Mouse (Mus musculus) heart, embryonic 11.5 days (tissue): ENCODE results near the gene Gabrb3. TPM values are rescaled to one million over a fixed set of nuclear protein-coding genes. Genes with fewer than 3 reads are reported as not detected.

Source experiments
- ATAC-seq: fragments of 200-750 bp; cut with Nextera tagmentation; replicated peaks from 2 replicates; pipeline ENCODE4 v1.8.0; 2017; ENCODE audit warnings: moderate library complexity; ENCODE audit not compliant: insufficient number of reproducible peaks, low FRiP score, low TSS enrichment
- H3K27ac ChIP-seq: fragments of 300-500 bp; sonication (generic); 2 replicates; pipeline ENCODE4 v1.5.1; 2014; ENCODE audit warnings: mild to moderate bottlenecking, low read depth, low read length
- H3K27me3 ChIP-seq: fragments of 300-500 bp; sonication (generic); 2 replicates; pipeline ENCODE4 v1.6.1; 2014; ENCODE audit warnings: mild to moderate bottlenecking, low read length, mixed read lengths; ENCODE audit not compliant: control insufficient read depth, insufficient read depth
- H3K36me3 ChIP-seq: fragments of 300-500 bp; sonication (generic); 2 replicates; pipeline ENCODE4 v1.6.1; 2014; ENCODE audit warnings: mild to moderate bottlenecking, low read length, moderate library complexity, mixed read lengths; ENCODE audit not compliant: control insufficient read depth, insufficient read depth
- H3K4me1 ChIP-seq: fragments of 300-500 bp; sonication (generic); 2 replicates; pipeline ENCODE4 v1.6.1; 2014; ENCODE audit warnings: low read length; ENCODE audit not compliant: control insufficient read depth, insufficient read depth
- H3K4me2 ChIP-seq: fragments of 300-500 bp; sonication (generic); 2 replicates; pipeline ENCODE4 v1.6.1; 2014; ENCODE audit warnings: mild to moderate bottlenecking, moderate library complexity
- H3K4me3 ChIP-seq: fragments of 300-500 bp; sonication (generic); 2 replicates; pipeline ENCODE4 v1.5.1; 2014; ENCODE audit warnings: low read depth, low read length
- H3K9ac ChIP-seq: fragments of 300-500 bp; sonication (generic); 2 replicates; pipeline ENCODE4 v1.6.1; 2014; ENCODE audit warnings: mild to moderate bottlenecking, low read depth, low read length, moderate library complexity
- H3K9me3 ChIP-seq: fragments of 300-500 bp; sonication (generic); replicated peaks from 2 replicates; pipeline ENCODE4 v1.6.1; 2016; ENCODE audit warnings: low read length; ENCODE audit not compliant: control insufficient read depth
- WGBS: fragments of 180-500 bp; shearing (Covaris S2); extraction: QIAGEN DNeasy Blood & Tissue Kit; methylation state at CpG from one replicate; pipeline ENCODE4 v1.1.7; 2014; ENCODE audit not compliant: insufficient replicate concordance; 5-methylcytosine and 5-hydroxymethylcytosine counted together
- polyA plus RNA-seq: library from polyadenylated mRNA; unstranded; fragments of >200 nt; fragmentation: Nextera tagmentation; extraction: Ambion mirVana; gene quantifications from 2 replicates; pipeline ENCODE4 v1.2.1, GENCODE M21; 2014

Gene Gabrb3
- 1.8 and 3.5 TPM in 2 replicates for polyA plus RNA-seq

GRCm38 (mm10) chr7:57419392-57419791 is at the start of gene Gabrb3:
Gene Gabrb3 (plus strand): TSS chr7:57419692.
- no peaks in the 10 kb centered on the region for H3K9me3 ChIP-seq
- no peaks in the 10 kb centered on the region for H3K4me1 ChIP-seq
- no peak within 1 kb of the TSS for H3K4me3 ChIP-seq
- WGBS: 83% methylated on average over 2 of the region's 2 CpGs
- no peak for ATAC-seq
- no peaks in the 10 kb centered on the region for H3K36me3 ChIP-seq
- no peak within 1 kb of the TSS for H3K9ac ChIP-seq
- H3K27ac ChIP-seq: no peak within 1 kb of the TSS
- H3K4me2 ChIP-seq: no peak within 1 kb of the TSS
- no peaks in the 10 kb centered on the region for H3K27me3 ChIP-seq

- WGBS: 24% methylated on average over 4 of the region's 4 CpGs
- Histone ChIP-seq H3K36me3 (no peaks in the 10 kb centered on the region), H3K4me3 (no peak overlapping the region), H3K9me3 (no peaks in the 10 kb centered on the region), H3K27ac (no peak overlapping the region), H3K4me1 (no peaks in the 10 kb centered on the region), H3K9ac (no peak overlapping the region), H3K4me2 (no peak overlapping the region), H3K27me3 (peaks cover 32% of the 10 kb centered on the region)
- no peak for ATAC-seq
Measured at GRCm38 (mm10) chr7:57384112-57384511, 35.4 kb upstream of the Gabrb3 start.

GRCm38 (mm10) chr7:57386517-57387340 is 32.8 kb upstream of the Gabrb3 start, which contains the start of gene Gabrg3:
Gene Gabrg3 (minus strand): TSS chr7:57387188.
- no peak within 1 kb of the TSS for H3K27ac ChIP-seq
- ATAC-seq: 0 out of 2 replicates have a peak, but pooled peaks have one; percentile 35
- no peaks in the 10 kb centered on the region for H3K4me1 ChIP-seq
- H3K4me3 ChIP-seq: peak within 1 kb of the TSS; percentile 58
- no peaks in the 10 kb centered on the region for H3K36me3 ChIP-seq
- no peaks in the 10 kb centered on the region for H3K9me3 ChIP-seq
- H3K27me3 ChIP-seq: peaks cover 34% of the 10 kb centered on the region
- WGBS: under 1% methylated on average over 67 of the region's 71 CpGs
- peak within 1 kb of the TSS; percentile 98 for H3K4me2 ChIP-seq
- peak within 1 kb of the TSS; percentile 53 for H3K9ac ChIP-seq

- ATAC-seq: no peak
- H3K36me3 ChIP-seq: no peaks in the 10 kb centered on the region
- WGBS: 22% methylated on average over 6 of the region's 6 CpGs
- peaks cover 34% of the 10 kb centered on the region for H3K27me3 ChIP-seq
- H3K4me2 ChIP-seq: peak overlapping the region; percentile 98
- H3K4me1 ChIP-seq: no peaks in the 10 kb centered on the region
- H3K4me3 ChIP-seq: peak overlapping the region; percentile 58
- no peak overlapping the region for H3K9ac ChIP-seq
- H3K27ac ChIP-seq: no peak overlapping the region
- H3K9me3 ChIP-seq: no peaks in the 10 kb centered on the region
Measured at GRCm38 (mm10) chr7:57387341-57387654, 32.2 kb upstream of the Gabrb3 start.

- H3K4me1 ChIP-seq: no peaks in the 10 kb centered on the region
- H3K36me3 ChIP-seq: no peaks in the 10 kb centered on the region
- no peak overlapping the region for H3K9ac ChIP-seq
- no peak overlapping the region for H3K4me2 ChIP-seq
- no peak overlapping the region for H3K27ac ChIP-seq
- H3K4me3 ChIP-seq: no peak overlapping the region
- 33% methylated on average over 4 of the region's 4 CpGs for WGBS
- peaks cover 32% of the 10 kb centered on the region for H3K27me3 ChIP-seq
- ATAC-seq: no peak
- no peaks in the 10 kb centered on the region for H3K9me3 ChIP-seq
Measured at GRCm38 (mm10) chr7:57390046-57390445, 29.4 kb upstream of the Gabrb3 start.

GRCm38 (mm10) chr7:57393551-57393950 is 25.9 kb upstream of the Gabrb3 start:
- no peak for ATAC-seq
- Histone ChIP-seq H3K4me1 (no peaks in the 10 kb centered on the region), H3K4me3 (no peak overlapping the region), H3K27ac (no peak overlapping the region), H3K9ac (no peak overlapping the region), H3K27me3 (peaks cover 4% of the 10 kb centered on the region; the same call in 1 of the 2 replicates), H3K9me3 (no peaks in the 10 kb centered on the region), H3K36me3 (no peaks in the 10 kb centered on the region), H3K4me2 (no peak overlapping the region)
- WGBS: 70% methylated on average over 4 of the region's 4 CpGs

- H3K36me3 ChIP-seq: no peaks in the 10 kb centered on the region
Measured at GRCm38 (mm10) chr7:57411163-57411562, 8.3 kb upstream of the Gabrb3 start.

GRCm38 (mm10) chr7:57412896-57413295 is 6.6 kb upstream of the Gabrb3 start:
- Histone ChIP-seq H3K27me3 (no peaks in the 10 kb centered on the region), H3K9me3 (no peaks in the 10 kb centered on the region), H3K27ac (no peak overlapping the region), H3K9ac (no peak overlapping the region), H3K4me3 (no peak overlapping the region), H3K4me2 (no peak overlapping the region), H3K36me3 (no peaks in the 10 kb centered on the region), H3K4me1 (no peaks in the 10 kb centered on the region)
- ATAC-seq: no peak
- 44% methylated on average over 1 of the region's 1 CpGs for WGBS

More at GRCm38 (mm10) chr7:57411163-57411562, 8.3 kb upstream of the Gabrb3 start:
- Histone ChIP-seq H3K27ac (no peak overlapping the region), H3K9ac (no peak overlapping the region), H3K9me3 (no peaks in the 10 kb centered on the region), H3K4me3 (no peak overlapping the region), H3K4me2 (no peak overlapping the region), H3K27me3 (no peaks in the 10 kb centered on the region), H3K4me1 (no peaks in the 10 kb centered on the region)
- WGBS: 78% methylated on average over 4 of the region's 4 CpGs
- no peak for ATAC-seq

- WGBS: 68% methylated on average over 1 of the region's 1 CpGs
- H3K9me3 ChIP-seq: no peaks in the 10 kb centered on the region
- no peak overlapping the region for H3K4me2 ChIP-seq
- ATAC-seq: no peak
- no peak overlapping the region for H3K27ac ChIP-seq
- no peaks in the 10 kb centered on the region for H3K27me3 ChIP-seq
- H3K4me3 ChIP-seq: no peak overlapping the region
- H3K36me3 ChIP-seq: no peaks in the 10 kb centered on the region
- no peaks in the 10 kb centered on the region for H3K4me1 ChIP-seq
- no peak overlapping the region for H3K9ac ChIP-seq
Measured at GRCm38 (mm10) chr7:57421044-57421443, 1.6 kb downstream of the Gabrb3 start.
